Mouse (Mus musculus): ENCODE data around the gene Ate1. TPM values are rescaled to one million over a fixed set of nuclear protein-coding genes. Genes with fewer than 3 reads are reported as not detected.

The Ate1 gene
- polyA plus RNA-seq (2017; shearing (Covaris generic)), result 64.7 TPM

DNA sequence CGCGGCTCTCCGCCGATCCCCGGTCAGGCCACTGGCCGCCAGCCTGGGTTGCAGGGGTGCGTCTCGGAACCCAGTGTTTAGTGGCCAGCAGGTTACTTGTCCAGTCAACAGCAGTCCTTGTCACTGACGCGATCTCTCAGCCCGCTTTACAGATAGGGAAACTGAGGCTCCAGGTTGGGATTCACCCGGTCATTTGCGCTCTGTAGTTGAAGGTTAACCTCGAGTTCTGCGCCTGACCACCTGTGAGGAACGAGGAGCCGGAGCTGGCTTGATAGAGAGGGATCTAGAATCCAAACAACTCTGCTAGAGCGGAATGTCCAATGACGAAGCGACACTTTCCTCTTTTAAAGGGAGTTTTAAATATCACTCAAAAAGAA, at the start of gene Ate1:
Gene Ate1 (minus strand): TSS at position 321 of the 377 bp plus-strand sequence.

Other genes starting within 250 kb of the Ate1 start
- gene Nsmce4a, start 52.7 kb upstream of the Ate1 start, polyA plus RNA-seq (2017; shearing (Covaris generic)), result 14.7 TPM
- gene Tacc2, start 57.1 kb upstream of the Ate1 start, polyA plus RNA-seq (2017; shearing (Covaris generic)), result 9.2 TPM